Mouse (Mus musculus) E14TG2a.4 (cell line): ENCODE measurements around the gene Thnsl2.

Experiments used
- H3K27me3 ChIP-seq: 2 replicates; pipeline ENCODE4 v1.6.1; 2014; ENCODE audit warnings: low read length, control low read depth; ENCODE audit not compliant: insufficient read depth
- H3K36me3 ChIP-seq: 2 replicates; pipeline ENCODE4 v1.6.1; 2014; ENCODE audit warnings: low read length, control low read depth; ENCODE audit not compliant: insufficient read depth
- H3K4me1 ChIP-seq: replicated peaks from 2 replicates; pipeline ENCODE4 v1.6.1; 2014; ENCODE audit warnings: low read depth, low read length, control low read depth
- H3K4me3 ChIP-seq: replicated peaks from 2 replicates; pipeline ENCODE4 v1.5.1; 2014; ENCODE audit warnings: mild to moderate bottlenecking, low read length
- H3K9me3 ChIP-seq: 2 replicates; pipeline ENCODE4 v1.6.1; 2014; ENCODE audit warnings: low read length, control low read depth
- CTCF ChIP-seq: conservative IDR thresholded peaks from 2 replicates; pipeline ENCODE4 v1.5.1; 2014; ENCODE audit warnings: low read length
- NANOG ChIP-seq: IDR thresholded peaks from 2 replicates; pipeline ENCODE4 v1.6.1; 2014; ENCODE audit warnings: borderline replicate concordance, low read length, mixed read lengths
- POU5F1 ChIP-seq: IDR thresholded peaks from 2 replicates; pipeline ENCODE4 v1.6.1; 2014; ENCODE audit warnings: low read length, borderline replicate concordance

Thnsl2 gene

GRCm38 (mm10) chr6:71166551-71167169, 22.4 kb upstream of the Thnsl2 start:
- Histone ChIP-seq H3K9me3 (no peaks in the 10 kb centered on the region), H3K36me3 (no peaks in the 10 kb centered on the region), H3K4me3 (no peak overlapping the region), H3K4me1 (peaks cover 10% of the 10 kb centered on the region), H3K27me3 (no peaks in the 10 kb centered on the region)
- TF ChIP-seq POU5F1 (no peak), CTCF (peak; percentile 48)

- Histone ChIP-seq H3K36me3 (no peaks in the 10 kb centered on the region), H3K4me1 (peaks cover 10% of the 10 kb centered on the region), H3K9me3 (no peaks in the 10 kb centered on the region), H3K4me3 (peak overlapping the region; percentile 17; the same call in 1 of the 2 replicates), H3K27me3 (no peaks in the 10 kb centered on the region)
- TF ChIP-seq POU5F1, result no peak
- TF ChIP-seq CTCF, result no peak
- TF ChIP-seq NANOG, result no peak
Observed at GRCm38 (mm10) chr6:71164394-71164793, 20.2 kb upstream of the Thnsl2 start.

- TF ChIP-seq CTCF, result peak; percentile 17; the same call in 1 of the 2 replicates
- TF ChIP-seq NANOG, result no peak
- H3K4me3 ChIP-seq, result no peak overlapping the region
- H3K9me3 ChIP-seq, result 0 out of 2 replicates have a peak, but pooled peaks cover 3% of the 10 kb centered on the region
- H3K4me1 ChIP-seq, result peaks cover 13% of the 10 kb centered on the region
- H3K36me3 ChIP-seq, result no peaks in the 10 kb centered on the region
- no peaks in the 10 kb centered on the region for H3K27me3 ChIP-seq
Observed at GRCm38 (mm10) chr6:71162269-71162668, 18.0 kb upstream of the Thnsl2 start.

DNA sequence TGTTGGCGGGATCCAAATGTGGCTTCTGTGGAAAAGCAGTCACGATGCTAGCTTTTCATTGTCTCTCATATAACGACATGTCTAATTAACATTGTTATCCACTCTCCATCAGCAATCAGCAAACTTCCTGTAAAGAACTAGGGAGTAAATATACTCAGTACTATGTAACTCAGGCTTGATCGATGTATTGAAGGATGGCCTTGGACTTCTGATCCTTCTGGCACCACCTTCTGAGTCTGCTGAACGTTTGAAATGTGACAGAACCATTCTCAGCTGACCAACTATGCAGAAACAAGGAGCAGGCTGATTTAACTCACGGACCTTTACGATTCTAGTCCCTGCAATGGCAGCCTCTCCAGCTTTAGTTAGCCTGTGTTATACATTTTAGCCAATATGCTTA, 17.1 kb upstream of the Thnsl2 start:
- Histone ChIP-seq H3K4me1 (peaks cover 13% of the 10 kb centered on the region), H3K4me3 (no peak overlapping the region), H3K27me3 (no peaks in the 10 kb centered on the region), H3K36me3 (no peaks in the 10 kb centered on the region), H3K9me3 (0 out of 2 replicates have a peak, but pooled peaks cover 3% of the 10 kb centered on the region)
- TF ChIP-seq CTCF (no peak), NANOG (no peak), POU5F1 (no peak)

DNA sequence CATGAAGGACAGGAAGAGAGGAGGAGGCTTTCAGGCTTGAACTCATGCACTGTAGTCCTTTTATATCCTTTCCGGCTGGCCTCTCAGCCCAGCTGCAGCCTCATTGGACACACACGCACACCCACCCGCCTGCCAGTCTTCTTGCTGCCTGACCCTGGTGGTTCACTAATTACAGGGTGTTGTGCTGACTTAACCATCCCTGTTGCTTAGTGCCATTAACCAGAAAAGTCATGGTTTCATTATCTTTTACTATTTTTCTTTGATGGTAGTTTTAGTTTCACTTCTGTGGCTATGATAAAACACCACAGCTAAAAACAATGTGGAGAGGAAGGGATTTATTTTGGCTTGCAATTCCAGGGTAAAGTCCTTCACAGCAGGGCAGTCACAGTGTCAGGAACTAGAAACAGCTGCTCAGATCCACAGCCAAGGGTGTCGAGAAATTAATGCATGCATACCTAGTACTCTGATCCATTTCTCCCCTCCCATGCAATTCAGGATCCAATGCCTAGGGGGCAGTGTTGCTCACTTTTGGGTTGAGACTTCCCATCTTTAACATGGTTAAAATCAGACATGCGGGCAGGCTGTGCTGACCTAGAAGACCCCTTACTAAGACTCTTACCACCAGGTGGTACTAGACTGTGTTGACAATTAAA, 12.6 kb upstream of the Thnsl2 start:
- H3K4me3 ChIP-seq, result no peak overlapping the region
- H3K4me1 ChIP-seq, result peaks cover 14% of the 10 kb centered on the region
- H3K27me3 ChIP-seq, result no peaks in the 10 kb centered on the region
- TF ChIP-seq CTCF, result peak; percentile 96
- TF ChIP-seq NANOG, result no peak
- H3K36me3 ChIP-seq, result no peaks in the 10 kb centered on the region
- 0 out of 2 replicates have a peak, but pooled peaks cover 3% of the 10 kb centered on the region for H3K9me3 ChIP-seq

DNA sequence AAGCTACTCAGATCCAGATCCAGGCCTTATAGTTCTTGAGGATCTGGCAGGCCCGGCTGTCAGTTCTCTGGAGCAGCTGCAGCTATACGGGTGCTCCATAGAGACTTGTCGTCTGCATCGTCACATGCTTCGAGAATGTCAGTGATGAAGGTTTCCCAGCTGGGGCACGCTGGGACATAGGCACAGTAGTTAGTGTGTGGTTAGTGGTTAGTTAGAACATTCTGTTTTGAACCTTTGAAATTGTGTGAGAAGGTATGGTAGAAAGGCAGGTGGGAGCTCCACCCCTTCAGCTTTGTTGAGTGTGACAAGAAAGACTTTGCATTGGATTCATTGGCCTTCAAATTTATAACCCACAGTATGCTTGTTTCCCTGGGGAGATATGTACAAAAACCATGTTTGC, 10.6 kb upstream of the Thnsl2 start:
- Histone ChIP-seq H3K36me3 (no peaks in the 10 kb centered on the region), H3K4me1 (peaks cover 28% of the 10 kb centered on the region), H3K9me3 (0 out of 2 replicates have a peak, but pooled peaks cover 3% of the 10 kb centered on the region), H3K4me3 (no peak overlapping the region), H3K27me3 (no peaks in the 10 kb centered on the region)
- no peak for TF ChIP-seq CTCF
- TF ChIP-seq NANOG, result no peak
- no peak for TF ChIP-seq POU5F1

DNA sequence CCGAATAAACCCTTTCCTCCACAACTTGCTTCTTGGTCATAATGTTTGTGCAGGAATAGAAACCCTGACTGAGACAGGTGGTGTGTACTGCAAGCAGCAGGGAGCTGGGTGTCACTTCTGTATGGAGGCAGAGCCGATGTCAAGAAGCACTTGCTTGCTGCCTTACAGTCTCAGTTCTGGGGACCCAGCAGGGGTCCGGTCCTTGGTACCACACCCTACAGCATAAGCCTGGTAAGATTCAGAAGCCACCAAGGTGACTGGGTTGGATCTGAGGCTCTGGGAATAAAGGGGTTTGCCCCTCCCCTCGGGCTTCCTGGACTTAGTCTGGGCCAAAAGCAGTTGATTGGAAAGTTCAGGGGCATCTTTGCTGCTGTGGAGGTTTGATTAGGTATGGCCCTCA, 9.2 kb upstream of the Thnsl2 start:
- Histone ChIP-seq H3K9me3 (0 out of 2 replicates have a peak, but pooled peaks cover 2% of the 10 kb centered on the region), H3K36me3 (no peaks in the 10 kb centered on the region), H3K4me1 (peaks cover 41% of the 10 kb centered on the region), H3K27me3 (no peaks in the 10 kb centered on the region), H3K4me3 (no peak overlapping the region)
- no peak for TF ChIP-seq NANOG
- TF ChIP-seq CTCF, result no peak
- TF ChIP-seq POU5F1, result no peak

DNA sequence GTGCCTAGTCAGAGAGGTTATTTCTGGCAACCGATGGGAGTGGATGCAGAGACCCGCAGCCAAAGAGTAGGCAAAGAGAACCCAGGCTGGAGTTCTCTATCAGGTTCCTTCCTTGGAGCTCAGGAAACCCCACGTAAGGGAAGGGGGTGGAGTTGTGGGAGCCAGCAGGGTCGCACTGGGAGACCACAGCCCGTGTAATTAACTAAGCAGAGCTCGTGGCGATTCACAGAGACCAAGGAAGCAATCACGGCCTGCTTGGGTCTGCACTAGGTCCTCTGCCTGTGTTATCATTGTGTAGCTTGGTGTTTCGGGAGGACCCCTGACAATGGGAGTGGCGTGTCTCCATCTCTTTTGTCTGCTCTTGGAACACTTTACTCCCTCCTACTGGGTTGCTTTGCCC, 6.9 kb upstream of the Thnsl2 start:
- Histone ChIP-seq H3K4me3 (no peak overlapping the region; the same call in 1 of the 2 replicates), H3K27me3 (no peaks in the 10 kb centered on the region), H3K36me3 (no peaks in the 10 kb centered on the region), H3K9me3 (no peaks in the 10 kb centered on the region), H3K4me1 (peaks cover 56% of the 10 kb centered on the region)
- TF ChIP-seq CTCF, result no peak
- no peak for TF ChIP-seq POU5F1
- no peak for TF ChIP-seq NANOG
